Mouse (Mus musculus): ENCODE measurements around the gene Tbl1xr1. TPM values are rescaled to one million over a fixed set of nuclear protein-coding genes. Genes with fewer than 3 reads are reported as not detected.

Tbl1xr1 gene
- polyA plus RNA-seq, 1 experiment from 2014 or later, result 14.4 TPM

- Histone ChIP-seq H3K9me3 (replicated peaks; ENCODE audit: control insufficient read depth, low read length) (no peaks in the 10 kb centered on the region), H3K36me3 (ENCODE audit: control insufficient read depth, insufficient read depth, low read length) (no peaks in the 10 kb centered on the region), H3K4me2 (ENCODE audit: low read length) (no peak overlapping the region), H3K27me3 (replicated peaks; ENCODE audit: control insufficient read depth, insufficient read depth, low read length) (no peaks in the 10 kb centered on the region), H3K4me1 (ENCODE audit: control insufficient read depth, insufficient read depth, low read length) (no peaks in the 10 kb centered on the region), H3K27ac (ENCODE audit: low read depth, low read length) (no peak overlapping the region), H3K9ac (ENCODE audit: low read length) (no peak overlapping the region), H3K4me3 (ENCODE audit: low read depth, low read length) (no peak overlapping the region)
- DNase-seq (ENCODE audit: low spot score) (no peak), ATAC-seq (no peak)
- WGBS, result 94% methylated on average over 5 of the region's 5 CpGs
These were observed 49.9 kb downstream of the Tbl1xr1 start for GRCm38 (mm10) chr3:22126251-22126826.

- DNase-seq (ENCODE audit: low spot score) (no peak), ATAC-seq (no peak)
- Histone ChIP-seq H3K4me2 (ENCODE audit: low read length) (no peak overlapping the region), H3K27ac (ENCODE audit: low read depth, low read length) (no peak overlapping the region), H3K9me3 (replicated peaks; ENCODE audit: control insufficient read depth, low read length) (no peaks in the 10 kb centered on the region), H3K4me3 (ENCODE audit: low read depth, low read length) (no peak overlapping the region), H3K36me3 (ENCODE audit: control insufficient read depth, insufficient read depth, low read length) (no peaks in the 10 kb centered on the region), H3K27me3 (replicated peaks; ENCODE audit: control insufficient read depth, insufficient read depth, low read length) (no peaks in the 10 kb centered on the region), H3K9ac (ENCODE audit: low read length) (no peak overlapping the region), H3K4me1 (ENCODE audit: control insufficient read depth, insufficient read depth, low read length) (no peaks in the 10 kb centered on the region)
- 93% methylated on average over 2 of the region's 2 CpGs for WGBS
These were observed 54.8 kb downstream of the Tbl1xr1 start for GRCm38 (mm10) chr3:22131277-22131676.

- no peak for ATAC-seq
- H3K9me3 ChIP-seq (replicated peaks; ENCODE audit: control insufficient read depth, low read length), result no peaks in the 10 kb centered on the region
- 95% methylated on average over 7 of the region's 7 CpGs for WGBS
These were observed 57.2 kb downstream of the Tbl1xr1 start for GRCm38 (mm10) chr3:22133626-22134025.

GRCm38 (mm10) chr3:22137793-22138579 lies 61.5 kb downstream of the Tbl1xr1 start:
- H3K36me3 ChIP-seq (ENCODE audit: control insufficient read depth, insufficient read depth, low read length), result no peaks in the 10 kb centered on the region
- ATAC-seq, result no peak
- no peak overlapping the region for H3K4me2 ChIP-seq (ENCODE audit: low read length)
- no peak overlapping the region for H3K4me3 ChIP-seq (ENCODE audit: low read depth, low read length)
- no peak overlapping the region for H3K9ac ChIP-seq (ENCODE audit: low read length)
- no peak overlapping the region for H3K27ac ChIP-seq (ENCODE audit: low read depth, low read length)
- H3K9me3 ChIP-seq (replicated peaks; ENCODE audit: control insufficient read depth, low read length), result no peaks in the 10 kb centered on the region
- peaks cover 5% of the 10 kb centered on the region; the same call in 1 of the 2 replicates for H3K4me1 ChIP-seq (ENCODE audit: control insufficient read depth, insufficient read depth, low read length)
- WGBS, result 92% methylated on average over 9 of the region's 9 CpGs
- no peaks in the 10 kb centered on the region for H3K27me3 ChIP-seq (replicated peaks; ENCODE audit: control insufficient read depth, insufficient read depth, low read length)
- no peak for DNase-seq (ENCODE audit: low spot score)

More at GRCm38 (mm10) chr3:22133626-22134025, 57.2 kb downstream of the Tbl1xr1 start:
- no peak overlapping the region for H3K4me3 ChIP-seq (ENCODE audit: low read depth, low read length)
- no peaks in the 10 kb centered on the region for H3K4me1 ChIP-seq (ENCODE audit: control insufficient read depth, insufficient read depth, low read length)
- H3K9ac ChIP-seq (ENCODE audit: low read length), result no peak overlapping the region
- no peak for DNase-seq (ENCODE audit: low spot score)
- H3K36me3 ChIP-seq (ENCODE audit: control insufficient read depth, insufficient read depth, low read length), result no peaks in the 10 kb centered on the region
- H3K27me3 ChIP-seq (replicated peaks; ENCODE audit: control insufficient read depth, insufficient read depth, low read length), result no peaks in the 10 kb centered on the region
- no peak overlapping the region for H3K27ac ChIP-seq (ENCODE audit: low read depth, low read length)
- H3K4me2 ChIP-seq (ENCODE audit: low read length), result no peak overlapping the region

GRCm38 (mm10) chr3:22138580-22139099 lies 62.2 kb downstream of the Tbl1xr1 start:
- no peak for DNase-seq (ENCODE audit: low spot score)
- 69% methylated on average over 2 of the region's 2 CpGs for WGBS
- no peaks in the 10 kb centered on the region for H3K27me3 ChIP-seq (replicated peaks; ENCODE audit: control insufficient read depth, insufficient read depth, low read length)
- H3K4me2 ChIP-seq (ENCODE audit: low read length), result no peak overlapping the region
- no peak overlapping the region for H3K4me3 ChIP-seq (ENCODE audit: low read depth, low read length)
- H3K36me3 ChIP-seq (ENCODE audit: control insufficient read depth, insufficient read depth, low read length), result no peaks in the 10 kb centered on the region
- H3K27ac ChIP-seq (ENCODE audit: low read depth, low read length), result no peak overlapping the region
- ATAC-seq, result no peak
- H3K4me1 ChIP-seq (ENCODE audit: control insufficient read depth, insufficient read depth, low read length), result peaks cover 5% of the 10 kb centered on the region; the same call in 1 of the 2 replicates
- no peaks in the 10 kb centered on the region for H3K9me3 ChIP-seq (replicated peaks; ENCODE audit: control insufficient read depth, low read length)
- no peak overlapping the region for H3K9ac ChIP-seq (ENCODE audit: low read length)

GRCm38 (mm10) chr3:22140111-22140658 lies 63.7 kb downstream of the Tbl1xr1 start:
- no peaks in the 10 kb centered on the region for H3K27me3 ChIP-seq (replicated peaks; ENCODE audit: control insufficient read depth, insufficient read depth, low read length)
- DNase-seq (ENCODE audit: low spot score), result peak; percentile 33
- H3K9me3 ChIP-seq (replicated peaks; ENCODE audit: control insufficient read depth, low read length), result no peaks in the 10 kb centered on the region
- H3K4me2 ChIP-seq (ENCODE audit: low read length), result no peak overlapping the region
- H3K4me1 ChIP-seq (ENCODE audit: control insufficient read depth, insufficient read depth, low read length), result peaks cover 5% of the 10 kb centered on the region; the same call in 1 of the 2 replicates
- peak; percentile 69 for ATAC-seq
- no peak overlapping the region for H3K9ac ChIP-seq (ENCODE audit: low read length)
- H3K27ac ChIP-seq (ENCODE audit: low read depth, low read length), result no peak overlapping the region; the same call in 1 of the 2 replicates
- no peak overlapping the region for H3K4me3 ChIP-seq (ENCODE audit: low read depth, low read length)
- no peaks in the 10 kb centered on the region for H3K36me3 ChIP-seq (ENCODE audit: control insufficient read depth, insufficient read depth, low read length)
- 34% methylated on average over 3 of the region's 3 CpGs for WGBS

- H3K9ac ChIP-seq (ENCODE audit: low read length), result no peak overlapping the region
- H3K9me3 ChIP-seq (replicated peaks; ENCODE audit: control insufficient read depth, low read length), result no peaks in the 10 kb centered on the region
- no peak for ATAC-seq
- DNase-seq (ENCODE audit: low spot score), result no peak
- H3K4me3 ChIP-seq (ENCODE audit: low read depth, low read length), result no peak overlapping the region
- H3K4me1 ChIP-seq (ENCODE audit: control insufficient read depth, insufficient read depth, low read length), result peaks cover 5% of the 10 kb centered on the region; the same call in 1 of the 2 replicates
- no peaks in the 10 kb centered on the region for H3K27me3 ChIP-seq (replicated peaks; ENCODE audit: control insufficient read depth, insufficient read depth, low read length)
- 89% methylated on average over 6 of the region's 6 CpGs for whole genome bisulfite sequencing
- H3K4me2 ChIP-seq (ENCODE audit: low read length), result no peak overlapping the region
- no peaks in the 10 kb centered on the region for H3K36me3 ChIP-seq (ENCODE audit: control insufficient read depth, insufficient read depth, low read length)
- no peak overlapping the region for H3K27ac ChIP-seq (ENCODE audit: low read depth, low read length)
These were observed 65.7 kb downstream of the Tbl1xr1 start for GRCm38 (mm10) chr3:22141984-22142719.

GRCm38 (mm10) chr3:22142846-22143641 lies 66.6 kb downstream of the Tbl1xr1 start:
- Histone ChIP-seq H3K36me3 (ENCODE audit: control insufficient read depth, insufficient read depth, low read length) (no peaks in the 10 kb centered on the region), H3K27ac (ENCODE audit: low read depth, low read length) (no peak overlapping the region), H3K9ac (ENCODE audit: low read length) (no peak overlapping the region), H3K27me3 (replicated peaks; ENCODE audit: control insufficient read depth, insufficient read depth, low read length) (no peaks in the 10 kb centered on the region), H3K4me1 (ENCODE audit: control insufficient read depth, insufficient read depth, low read length) (peaks cover 5% of the 10 kb centered on the region; the same call in 1 of the 2 replicates), H3K9me3 (replicated peaks; ENCODE audit: control insufficient read depth, low read length) (no peaks in the 10 kb centered on the region), H3K4me3 (ENCODE audit: low read depth, low read length) (no peak overlapping the region), H3K4me2 (ENCODE audit: low read length) (no peak overlapping the region)
- ATAC-seq, result no peak
- DNase-seq (ENCODE audit: low spot score), result no peak
- 78% methylated on average over 5 of the region's 5 CpGs for WGBS
